Mouse (Mus musculus) forebrain, embryonic 14.5 days (tissue): ENCODE measurements around the gene Pabpn1l. TPM values are rescaled to one million over a fixed set of nuclear protein-coding genes. Genes with fewer than 3 reads are reported as not detected.

Experiments
- ATAC-seq: fragments of 200-750 bp; cut with Nextera tagmentation; 2 replicates; pipeline ENCODE4 v1.8.0; 2017; ENCODE audit warnings: mild to moderate bottlenecking, moderate library complexity
- DNase-seq: peaks from one replicate; pipeline ENCODE4 v3.0.0-alpha.2; 2015; ENCODE audit warnings: low spot score
- H3K27ac ChIP-seq: fragments of 300-500 bp; sonication (generic); 2 replicates; pipeline ENCODE4 v1.5.1; 2014; ENCODE audit warnings: low read depth, mild to moderate bottlenecking, control low read depth, low read length, moderate library complexity
- H3K27me3 ChIP-seq: fragments of 300-500 bp; sonication (generic); replicated peaks from 2 replicates; pipeline ENCODE4 v1.6.1; 2014; ENCODE audit warnings: low read length, control low read depth, mixed read lengths; ENCODE audit not compliant: control insufficient read depth, insufficient read depth
- H3K36me3 ChIP-seq: fragments of 300-500 bp; sonication (generic); 2 replicates; pipeline ENCODE4 v1.6.1; 2014; ENCODE audit warnings: low read length, control low read depth; ENCODE audit not compliant: control insufficient read depth, insufficient read depth
- H3K4me1 ChIP-seq: fragments of 300-500 bp; sonication (generic); 2 replicates; pipeline ENCODE4 v1.6.1; 2014; ENCODE audit warnings: antibody characterized with exemption, low read length, control low read depth; ENCODE audit not compliant: control insufficient read depth, insufficient read depth
- H3K4me2 ChIP-seq: fragments of 300-500 bp; sonication (generic); 2 replicates; pipeline ENCODE4 v1.6.1; 2014; ENCODE audit warnings: mild to moderate bottlenecking, control low read depth, low read length
- H3K4me3 ChIP-seq: fragments of 300-500 bp; sonication (generic); 2 replicates; pipeline ENCODE4 v1.5.1; 2014; ENCODE audit warnings: low read depth, low read length, control low read depth
- H3K9ac ChIP-seq: fragments of 300-500 bp; sonication (generic); 2 replicates; pipeline ENCODE4 v1.6.1; 2014; ENCODE audit warnings: mild to moderate bottlenecking, low read length, control low read depth, moderate library complexity
- H3K9me3 ChIP-seq: fragments of 300-500 bp; sonication (generic); replicated peaks from 2 replicates; pipeline ENCODE4 v1.6.1; 2016; ENCODE audit warnings: low read length, control low read depth, mixed read lengths; ENCODE audit not compliant: control insufficient read depth
- WGBS: fragments of 180-500 bp; shearing (Covaris S2); extraction: QIAGEN DNeasy Blood & Tissue Kit; methylation state at CpG from one replicate; pipeline ENCODE4 v1.1.7; 2014; 5-methylcytosine and 5-hydroxymethylcytosine counted together
- polyA plus RNA-seq: library from polyadenylated mRNA; unstranded; fragments of >200 nt; fragmentation: Nextera tagmentation; extraction: Ambion mirVana; gene quantifications from 2 replicates; pipeline ENCODE4 v1.2.1, GENCODE M21; 2014

Pabpn1l gene
- polyA plus RNA-seq, 1 experiment from 2014 or later: not detected

DNA sequence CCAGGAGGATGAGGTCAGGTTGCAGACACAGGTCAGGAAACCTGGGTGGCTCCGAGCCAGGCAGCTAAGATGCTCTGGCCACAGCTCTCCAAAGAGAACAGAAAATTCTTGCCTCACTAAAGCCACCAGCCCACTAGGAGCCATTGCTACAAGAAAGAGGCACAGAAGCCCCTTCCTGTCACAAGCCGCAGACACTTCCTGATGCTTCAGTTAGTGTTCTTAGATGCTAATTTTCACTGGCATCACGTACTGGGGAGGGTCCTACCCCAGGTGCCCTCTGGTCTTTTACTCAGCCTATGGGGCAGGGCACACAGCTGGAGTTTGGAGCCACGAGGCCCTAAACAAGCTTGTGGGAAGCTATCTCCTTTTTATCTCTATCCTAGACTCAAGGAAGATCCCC, 26.5 kb downstream of the Pabpn1l start:
- Histone ChIP-seq H3K27ac (no peak overlapping the region), H3K4me2 (no peak overlapping the region), H3K4me1 (no peaks in the 10 kb centered on the region), H3K27me3 (no peaks in the 10 kb centered on the region), H3K9ac (no peak overlapping the region), H3K9me3 (no peaks in the 10 kb centered on the region), H3K4me3 (no peak overlapping the region), H3K36me3 (no peaks in the 10 kb centered on the region)
- no peak for DNase-seq
- ATAC-seq: no peak
- 67% methylated on average over 4 of the region's 4 CpGs for WGBS

DNA sequence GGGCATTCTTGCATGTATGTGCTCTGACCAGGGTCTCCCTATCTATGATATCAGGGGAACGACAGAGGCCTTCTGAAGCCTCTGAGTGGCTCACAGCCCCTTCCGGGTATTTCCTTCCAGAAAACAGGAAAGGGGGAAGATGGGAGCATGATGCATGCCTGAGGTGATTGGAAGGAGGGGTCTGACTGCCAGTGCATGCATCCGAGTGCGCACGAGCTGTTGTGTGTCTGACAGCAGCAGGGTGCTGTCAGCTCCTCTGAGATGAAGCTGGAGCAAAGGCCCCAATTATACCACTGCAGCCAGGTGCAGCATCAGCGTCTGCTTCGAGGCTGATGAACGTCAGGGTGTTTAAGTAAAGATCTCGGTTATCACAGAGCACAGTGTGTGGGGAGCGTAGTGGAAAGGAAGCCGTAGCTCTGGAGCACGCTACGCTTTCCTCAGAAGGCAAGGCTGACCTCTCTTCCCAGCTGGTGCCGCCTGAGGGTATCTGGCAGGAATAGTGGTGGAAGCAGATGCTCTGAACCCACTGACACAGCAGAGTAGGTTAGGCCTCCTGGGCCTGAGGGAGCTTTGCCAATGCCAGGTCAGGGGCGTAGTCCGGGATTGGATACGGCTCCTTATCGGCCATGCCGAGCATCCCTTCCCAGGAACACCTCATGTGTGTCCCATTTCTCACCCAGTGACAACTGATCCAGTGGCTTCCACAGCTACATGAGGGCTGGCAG, 28.6 kb downstream of the Pabpn1l start:
- no peaks in the 10 kb centered on the region for H3K36me3 ChIP-seq
- no peak overlapping the region for H3K4me3 ChIP-seq
- H3K27ac ChIP-seq: peak overlapping the region; percentile 54; the same call in 1 of the 2 replicates
- DNase-seq (no peak), ATAC-seq (no peak)
- H3K4me1 ChIP-seq: no peaks in the 10 kb centered on the region
- no peak overlapping the region for H3K9ac ChIP-seq
- WGBS: 80% methylated on average over 19 of the region's 19 CpGs
- H3K4me2 ChIP-seq: no peak overlapping the region
- no peaks in the 10 kb centered on the region for H3K27me3 ChIP-seq
- H3K9me3 ChIP-seq: no peaks in the 10 kb centered on the region

DNA sequence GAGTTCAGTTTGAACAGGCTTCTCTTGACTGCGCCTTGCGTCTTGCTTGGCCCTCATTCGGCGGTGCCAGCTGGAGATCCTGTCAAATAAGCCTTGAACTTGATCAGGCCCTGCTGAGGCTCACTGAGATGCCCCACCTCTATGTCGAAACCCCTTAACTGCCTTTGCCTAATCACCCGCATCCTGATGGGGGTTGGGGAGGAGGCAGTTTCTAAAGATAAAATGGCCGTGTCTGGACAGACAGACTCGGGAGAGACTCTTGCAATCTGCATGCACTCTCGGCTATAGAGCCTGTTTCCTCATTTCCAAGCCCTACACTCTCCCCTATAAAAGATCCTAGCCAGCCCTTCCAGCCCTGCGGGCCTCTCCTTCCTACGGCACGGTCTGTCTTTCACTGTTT, 29.3 kb downstream of the Pabpn1l start:
- Histone ChIP-seq H3K27me3 (no peaks in the 10 kb centered on the region), H3K9ac (no peak overlapping the region), H3K4me3 (no peak overlapping the region), H3K9me3 (no peaks in the 10 kb centered on the region), H3K36me3 (no peaks in the 10 kb centered on the region), H3K27ac (peak overlapping the region; percentile 30; the same call in 1 of the 2 replicates), H3K4me2 (no peak overlapping the region), H3K4me1 (no peaks in the 10 kb centered on the region)
- ATAC-seq: no peak
- WGBS: 88% methylated on average over 12 of the region's 12 CpGs
- no peak for DNase-seq

DNA sequence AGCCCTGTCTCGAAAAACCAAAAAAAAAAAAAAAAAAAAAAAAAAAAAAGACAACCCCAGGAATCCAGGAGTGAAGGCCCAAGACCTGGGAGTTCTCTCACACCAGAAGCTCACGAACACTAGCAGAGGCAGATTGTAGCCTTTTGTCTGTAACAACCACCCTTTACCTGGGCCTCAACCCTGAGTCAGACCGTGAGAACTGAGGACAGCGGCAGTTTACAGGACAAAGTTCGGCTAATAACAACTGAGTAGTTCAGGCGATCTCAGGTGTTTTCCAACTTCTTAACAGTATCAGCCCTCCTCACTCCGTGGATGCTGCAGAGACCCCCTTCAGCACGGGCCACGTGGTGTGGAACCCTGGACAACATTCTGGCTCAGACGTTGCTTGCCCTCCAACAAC, 35.8 kb downstream of the Pabpn1l start:
- H3K27me3 ChIP-seq: no peaks in the 10 kb centered on the region
- 82% methylated on average over 10 of the region's 10 CpGs for WGBS
- H3K27ac ChIP-seq: no peak overlapping the region
- no peak overlapping the region for H3K4me2 ChIP-seq
- no peaks in the 10 kb centered on the region for H3K36me3 ChIP-seq
- H3K9me3 ChIP-seq: no peaks in the 10 kb centered on the region
- ATAC-seq (no peak), DNase-seq (no peak)
- no peak overlapping the region for H3K4me3 ChIP-seq
- peaks cover 5% of the 10 kb centered on the region; the same call in 1 of the 2 replicates for H3K4me1 ChIP-seq
- H3K9ac ChIP-seq: no peak overlapping the region

DNA sequence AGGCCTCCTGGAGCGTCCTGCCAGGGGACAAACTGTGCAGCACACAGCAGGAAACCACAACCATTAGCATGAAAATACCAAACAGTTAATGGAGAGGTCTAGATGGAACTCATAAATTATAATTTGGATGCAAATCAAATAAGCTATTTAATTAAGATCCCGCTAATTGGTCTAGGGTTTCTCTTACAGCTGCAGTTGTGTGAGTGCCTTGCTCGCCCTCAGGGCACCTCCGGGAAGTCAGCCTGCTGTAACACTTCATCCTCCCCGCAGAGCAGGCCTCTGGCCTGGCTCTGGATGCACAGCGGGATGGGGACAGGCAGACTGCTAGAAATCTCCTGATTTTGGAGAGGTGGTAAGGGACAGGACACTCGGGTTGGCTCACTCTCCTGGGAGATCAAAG, 36.4 kb downstream of the Pabpn1l start:
- 0 out of 2 replicates have a peak, but pooled peaks have one; percentile 34 for ATAC-seq

DNA sequence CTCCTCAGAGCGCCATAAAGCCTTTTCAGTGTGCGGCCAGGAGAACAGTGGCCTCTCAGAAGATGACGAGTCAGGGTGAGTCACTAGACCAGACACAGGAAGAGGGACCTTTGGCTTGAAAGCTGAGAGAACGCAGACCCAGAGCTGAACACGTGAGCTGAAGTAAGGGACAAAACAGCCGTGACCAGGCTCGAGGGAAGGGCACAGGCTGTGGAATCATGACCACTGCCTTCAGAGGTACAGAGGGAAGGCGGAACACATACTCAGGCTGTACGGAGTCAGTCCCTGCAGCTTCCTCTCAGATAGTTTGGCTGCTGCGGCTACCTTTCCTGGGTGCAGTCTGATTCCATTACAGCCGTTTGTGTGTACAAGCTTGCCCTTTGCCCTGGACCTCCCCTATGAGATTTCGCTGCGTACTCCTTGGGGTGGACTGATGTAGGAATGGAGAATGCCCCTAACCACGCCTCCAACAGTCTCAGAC, 37.1 kb downstream of the Pabpn1l start:
- 80% methylated on average over 14 of the region's 14 CpGs for WGBS
- H3K4me1 ChIP-seq: peaks cover 5% of the 10 kb centered on the region; the same call in 1 of the 2 replicates
- no peak for ATAC-seq
- H3K9ac ChIP-seq: no peak overlapping the region
- H3K4me2 ChIP-seq: no peak overlapping the region
- H3K9me3 ChIP-seq: no peaks in the 10 kb centered on the region
- no peak for DNase-seq
- H3K27ac ChIP-seq: no peak overlapping the region
- no peaks in the 10 kb centered on the region for H3K36me3 ChIP-seq
- no peak overlapping the region for H3K4me3 ChIP-seq
- H3K27me3 ChIP-seq: no peaks in the 10 kb centered on the region

More for the DNA sequence above, 36.4 kb downstream of the Pabpn1l start:
- Histone ChIP-seq H3K27me3 (no peaks in the 10 kb centered on the region), H3K9ac (no peak overlapping the region), H3K4me1 (peaks cover 5% of the 10 kb centered on the region; the same call in 1 of the 2 replicates), H3K36me3 (no peaks in the 10 kb centered on the region), H3K4me3 (no peak overlapping the region), H3K4me2 (no peak overlapping the region), H3K27ac (no peak overlapping the region), H3K9me3 (no peaks in the 10 kb centered on the region)
- WGBS: 17% methylated on average over 7 of the region's 7 CpGs
- DNase-seq: peak; percentile 61

DNA sequence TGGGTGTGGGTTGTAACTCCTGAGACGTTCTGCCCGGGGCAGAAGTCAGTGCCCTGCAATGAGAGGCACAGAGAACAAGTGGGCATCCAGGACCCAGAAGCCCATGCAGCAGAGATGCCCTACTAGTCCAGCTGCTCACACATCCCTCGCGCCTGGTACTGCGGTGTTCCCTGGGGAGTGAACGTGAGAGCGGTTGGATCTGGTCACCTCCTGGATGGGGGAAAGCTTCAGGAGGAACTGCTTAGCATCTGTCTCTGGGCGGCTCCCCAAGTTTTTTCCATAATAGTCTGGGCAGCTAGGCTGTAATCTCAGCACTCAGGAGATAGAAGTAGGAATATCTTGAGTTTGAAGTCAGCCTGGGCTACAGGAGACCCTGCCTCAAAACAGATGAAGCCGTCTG, 37.6 kb downstream of the Pabpn1l start:
- Histone ChIP-seq H3K4me1 (peaks cover 5% of the 10 kb centered on the region; the same call in 1 of the 2 replicates), H3K27ac (no peak overlapping the region), H3K9me3 (no peaks in the 10 kb centered on the region), H3K4me3 (no peak overlapping the region), H3K27me3 (no peaks in the 10 kb centered on the region), H3K36me3 (no peaks in the 10 kb centered on the region), H3K4me2 (no peak overlapping the region), H3K9ac (no peak overlapping the region)
- ATAC-seq (no peak), DNase-seq (no peak)
- WGBS: 82% methylated on average over 9 of the region's 9 CpGs

DNA sequence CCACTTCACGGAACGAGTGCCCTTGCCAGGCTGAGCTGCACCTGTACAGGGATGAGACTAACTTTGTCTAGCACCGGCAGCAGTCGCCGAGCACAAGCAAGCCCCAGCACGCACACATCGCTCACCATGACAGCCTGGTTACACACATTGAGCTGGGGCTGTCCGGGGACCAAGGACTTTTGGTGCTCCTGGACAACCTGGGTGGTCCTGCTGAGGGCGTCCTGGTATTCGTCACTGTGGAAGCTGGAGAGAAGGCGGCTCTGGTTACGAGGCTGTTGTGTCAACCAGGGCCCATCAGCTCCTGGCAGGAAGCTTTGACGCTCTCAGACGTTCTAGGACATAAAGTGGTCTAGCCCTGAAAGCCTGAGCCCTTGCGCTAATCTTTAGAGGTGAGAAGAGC, 41.6 kb downstream of the Pabpn1l start:
- H3K4me2 ChIP-seq: no peak overlapping the region
- no peak for ATAC-seq

DNA sequence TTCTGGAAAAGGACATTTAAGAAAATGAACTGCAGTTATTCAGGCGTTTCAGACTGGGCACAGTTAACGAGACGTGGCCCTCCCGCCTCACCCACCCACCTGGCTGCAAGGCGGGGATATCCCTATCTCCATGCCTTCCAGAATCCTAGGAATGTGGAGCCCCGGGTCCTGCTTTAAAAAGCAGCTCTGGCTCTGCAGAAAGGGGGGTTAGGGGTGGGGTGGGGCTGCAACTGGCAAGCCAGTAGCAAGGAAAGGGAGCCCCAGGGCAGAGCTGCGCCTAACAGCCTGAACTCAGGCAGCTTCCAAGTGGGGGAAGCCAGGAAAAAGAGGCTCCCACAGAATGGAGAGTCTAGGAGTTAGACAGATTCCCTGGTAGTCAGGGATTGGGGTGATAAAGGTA, 43.3 kb downstream of the Pabpn1l start:
- no peak overlapping the region for H3K27ac ChIP-seq
- H3K9me3 ChIP-seq: no peaks in the 10 kb centered on the region
- ATAC-seq (no peak), DNase-seq (no peak)
- no peak overlapping the region for H3K4me3 ChIP-seq
- H3K9ac ChIP-seq: 0 out of 2 replicates have a peak overlapping the region, but pooled peaks have one; percentile 17
- no peaks in the 10 kb centered on the region for H3K27me3 ChIP-seq
- peaks cover 15% of the 10 kb centered on the region for H3K4me1 ChIP-seq
- 20% methylated on average over 7 of the region's 7 CpGs for WGBS
- no peak overlapping the region for H3K4me2 ChIP-seq
- 0 out of 2 replicates have a peak, but pooled peaks cover 6% of the 10 kb centered on the region for H3K36me3 ChIP-seq

More for the DNA sequence above, 41.6 kb downstream of the Pabpn1l start:
- Histone ChIP-seq H3K27me3 (no peaks in the 10 kb centered on the region), H3K4me1 (peaks cover 11% of the 10 kb centered on the region), H3K4me3 (no peak overlapping the region), H3K36me3 (no peaks in the 10 kb centered on the region), H3K9me3 (no peaks in the 10 kb centered on the region), H3K27ac (no peak overlapping the region), H3K9ac (no peak overlapping the region)
- 78% methylated on average over 14 of the region's 15 CpGs for WGBS
- no peak for DNase-seq
